In the genomic region with DNA sequence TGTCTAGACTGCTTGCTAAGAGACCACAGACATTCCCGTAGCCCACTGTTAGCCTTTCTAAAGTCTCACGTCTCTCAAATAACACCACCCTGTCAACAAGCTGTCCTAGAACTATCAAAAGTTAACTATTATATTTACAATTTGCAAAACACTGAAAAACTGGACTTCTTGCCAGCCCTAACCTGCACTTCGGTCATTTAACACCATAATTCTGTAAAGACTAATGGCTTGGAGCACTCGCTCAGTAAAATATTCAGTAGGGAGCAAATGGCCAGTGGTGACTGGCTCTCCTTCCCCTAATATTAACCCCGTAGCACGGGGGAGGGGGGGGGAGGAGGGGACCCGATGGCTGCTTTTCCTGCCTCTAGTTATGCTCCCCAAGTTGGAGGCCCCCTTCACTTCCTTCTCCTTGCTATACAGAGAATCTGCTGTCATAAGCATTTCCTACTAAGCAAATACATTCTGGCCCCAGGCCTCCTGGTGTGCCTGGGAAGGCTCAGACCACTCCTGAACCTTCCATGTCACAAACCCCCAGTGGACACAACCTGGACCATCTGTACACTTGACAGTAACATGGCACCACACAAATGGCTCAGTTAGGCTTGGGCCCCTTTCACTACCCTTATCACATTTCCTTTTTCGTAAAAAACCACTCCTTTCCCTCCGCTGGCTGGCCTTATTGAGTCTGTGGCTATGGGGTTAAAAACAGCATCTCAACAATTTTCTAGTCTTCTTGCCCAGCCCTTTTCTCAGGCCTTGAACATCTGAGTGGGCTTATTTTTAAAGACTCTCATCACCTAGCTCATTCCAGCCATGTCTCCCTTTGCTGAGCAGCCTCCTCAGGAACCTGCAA, we compare ENCODE assay signal across 9 mouse cellular contexts. TPM values are rescaled to one million over a fixed set of nuclear protein-coding genes. Genes with fewer than 3 reads are reported as not detected.
DNase-seq lines count a peak whose midpoint lies in the region; ATAC-seq and TF ChIP-seq lines count a peak whose summit lies in the region.
"Had no signal": no experiment of that assay in that cellular context is flagged by ENCODE, and none has a peak within 500 bp of the region (broad histone marks: within the 10 kb centered on the region; RNA-seq: fewer than 3 reads in every experiment).

No protein-coding gene starts in this region.

- peaks cover 38% of the 10 kb centered on the region for H3K36me3 ChIP-seq in hindbrain, embryonic 13.5 days
- H3K36me3 ChIP-seq in hindbrain, embryonic 10.5 days = peaks cover 85% of the 10 kb centered on the region
- H3K36me3 ChIP-seq in hindbrain, embryonic 16.5 days (ENCODE audit: control insufficient read depth, insufficient read depth, low read length) = no peaks in the 10 kb centered on the region; the same call in 1 of the 2 replicates

- H3K27ac ChIP-seq in hindbrain, embryonic 13.5 days = 0 out of 2 replicates have a peak overlapping the region, but pooled peaks have one; percentile 35
- H3K27ac ChIP-seq in hindbrain, embryonic 10.5 days = no peak overlapping the region
- H3K27ac ChIP-seq in hindbrain, embryonic 16.5 days (ENCODE audit: low read depth, low read length) = no peak overlapping the region
- H3K27ac ChIP-seq in layer of hippocampus, adult 2 months = no peak overlapping the region

- H3K9ac ChIP-seq in hindbrain, embryonic 13.5 days = 0 out of 2 replicates have a peak overlapping the region, but pooled peaks have one; percentile 55
- no peak overlapping the region for H3K9ac ChIP-seq in hindbrain, embryonic 16.5 days (ENCODE audit: low read depth, low read length)

- peaks cover 96% of the 10 kb centered on the region for H3K4me1 ChIP-seq in hindbrain, embryonic 13.5 days (replicated peaks)
- peaks cover 89% of the 10 kb centered on the region for H3K4me1 ChIP-seq in hindbrain, embryonic 10.5 days (replicated peaks)
- peaks cover 50% of the 10 kb centered on the region for H3K4me1 ChIP-seq in hindbrain, embryonic 16.5 days (ENCODE audit: control insufficient read depth, insufficient read depth, low read depth, low read length)

- H3K27me3 ChIP-seq in hindbrain, embryonic 13.5 days = no peaks in the 10 kb centered on the region
- H3K27me3 ChIP-seq in hindbrain, embryonic 10.5 days (ENCODE audit: insufficient read depth, poor library complexity, severe bottlenecking) = no peaks in the 10 kb centered on the region
- no peaks in the 10 kb centered on the region for H3K27me3 ChIP-seq in hindbrain, embryonic 16.5 days (replicated peaks; ENCODE audit: control insufficient read depth, insufficient read depth, low read length)

- ATAC-seq in hindbrain, embryonic 13.5 days (ENCODE audit: low FRiP score) = no peak
- no peak for ATAC-seq in hindbrain, embryonic 16.5 days
- peak; percentile 10; the same call in 1 of the 2 replicates for ATAC-seq in megakaryocyte progenitor cell, adult 5-6 weeks (replicated peaks; ENCODE audit: poor library complexity)

- peak overlapping the region; percentile 42 for H3K4me2 ChIP-seq in hindbrain, embryonic 13.5 days
- peak overlapping the region; percentile 11; the same call in 1 of the 2 replicates for H3K4me2 ChIP-seq in hindbrain, embryonic 16.5 days (ENCODE audit: low read length)

- TF ChIP-seq CTCF in layer of hippocampus, adult 2 months (conservative IDR thresholded peaks at IDR 0.05) = no peak

- 71% methylated on average over 9 of the region's 9 CpGs for WGBS in hindbrain, embryonic 13.5 days
- WGBS in hindbrain, embryonic 10.5 days = 77% methylated on average over 9 of the region's 9 CpGs
- 72% methylated on average over 9 of the region's 9 CpGs for WGBS in hindbrain, embryonic 16.5 days

- DNase-seq in hindbrain, embryonic 10.5 days (ENCODE audit: low spot score) = no peak
- peak; percentile 49 for DNase-seq in MEL-GATA-1-ER (ENCODE audit: extremely low read depth, low read depth)
- no peak for DNase-seq in layer of hippocampus, adult 2 months (ENCODE audit: low spot score in 2 of 2)
- no peak for DNase-seq in MN1 (ENCODE audit: low spot score)
- no peak for DNase-seq in layer of hippocampus, adult 18-20 months (ENCODE audit: low spot score in 2 of 2)
- DNase-seq: cerebellum, adult 9-11 months had no signal

- H3K9me3 ChIP-seq in hindbrain, embryonic 13.5 days = no peaks in the 10 kb centered on the region
- no peaks in the 10 kb centered on the region for H3K9me3 ChIP-seq in hindbrain, embryonic 10.5 days
- H3K9me3 ChIP-seq in hindbrain, embryonic 16.5 days (ENCODE audit: control insufficient read depth, low read length) = no peaks in the 10 kb centered on the region

- H3K4me3 ChIP-seq in hindbrain, embryonic 13.5 days = no peak overlapping the region
- H3K4me3 ChIP-seq in hindbrain, embryonic 10.5 days = no peak overlapping the region
- H3K4me3 ChIP-seq in hindbrain, embryonic 16.5 days (ENCODE audit: low read length) = no peak overlapping the region
- H3K4me3 ChIP-seq in layer of hippocampus, adult 2 months = no peak overlapping the region

RNA-seq across cellular contexts. Expression of a gene that starts 8.2 kb away (rescaled TPM):
- 69.8 and 75.4 TPM in 2 replicates for polyA plus RNA-seq in hindbrain, embryonic 13.5 days (2015; fragmentation: Nextera tagmentation; extraction: Ambion mirVana)
- polyA plus RNA-seq in hindbrain, embryonic 10.5 days (2016; fragmentation: Nextera tagmentation; extraction: Ambion mirVana) = 51.1 and 56.5 TPM in 2 replicates
- polyA plus RNA-seq in hindbrain, embryonic 16.5 days (2015; fragmentation: Nextera tagmentation; extraction: Ambion mirVana) = 51.4 and 62.2 TPM in 2 replicates
- total RNA-seq in megakaryocyte progenitor cell, adult 5-6 weeks (2015) = 27.9 and 29.6 TPM in 2 replicates
- 12.2 and 14.5 TPM in 2 replicates for total RNA-seq in megakaryocyte progenitor cell, adult 5-6 weeks (2017)
- 10 to 100 TPM; 61.0 to 65.9 TPM for total RNA-seq in layer of hippocampus, adult 2 months (2021)
- 10 to 100 TPM; 53.2 to 58.7 TPM for total RNA-seq in layer of hippocampus, adult 18-20 months (2021)

RNA-seq across cellular contexts. Expression of a gene that starts 56.1 kb away (rescaled TPM):
- polyA plus RNA-seq in hindbrain, embryonic 13.5 days (2015; fragmentation: Nextera tagmentation; extraction: Ambion mirVana) = 69.1 and 69.7 TPM in 2 replicates
- 61.3 and 68.8 TPM in 2 replicates for polyA plus RNA-seq in hindbrain, embryonic 10.5 days (2016; fragmentation: Nextera tagmentation; extraction: Ambion mirVana)
- polyA plus RNA-seq in hindbrain, embryonic 16.5 days (2015; fragmentation: Nextera tagmentation; extraction: Ambion mirVana) = 68.0 and 69.6 TPM in 2 replicates
- 40.2 and 51.7 TPM in 2 replicates for total RNA-seq in megakaryocyte progenitor cell, adult 5-6 weeks (2015)
- 34.3 and 35.3 TPM in 2 replicates for total RNA-seq in megakaryocyte progenitor cell, adult 5-6 weeks (2017)
- total RNA-seq in layer of hippocampus, adult 2 months (2021) = 10 to 100 TPM; 36.8 to 38.6 TPM
- total RNA-seq in layer of hippocampus, adult 18-20 months (2021) = 10 to 100 TPM; 28.2 to 33.3 TPM
